Mouse (Mus musculus): Measurements from ENCODE around the gene Plekha7.

The Plekha7 gene

GRCm38 (mm10) chr7:116287959-116288358 lies 20.2 kb downstream of the Plekha7 start:
- DNase-seq: no peak

DNA sequence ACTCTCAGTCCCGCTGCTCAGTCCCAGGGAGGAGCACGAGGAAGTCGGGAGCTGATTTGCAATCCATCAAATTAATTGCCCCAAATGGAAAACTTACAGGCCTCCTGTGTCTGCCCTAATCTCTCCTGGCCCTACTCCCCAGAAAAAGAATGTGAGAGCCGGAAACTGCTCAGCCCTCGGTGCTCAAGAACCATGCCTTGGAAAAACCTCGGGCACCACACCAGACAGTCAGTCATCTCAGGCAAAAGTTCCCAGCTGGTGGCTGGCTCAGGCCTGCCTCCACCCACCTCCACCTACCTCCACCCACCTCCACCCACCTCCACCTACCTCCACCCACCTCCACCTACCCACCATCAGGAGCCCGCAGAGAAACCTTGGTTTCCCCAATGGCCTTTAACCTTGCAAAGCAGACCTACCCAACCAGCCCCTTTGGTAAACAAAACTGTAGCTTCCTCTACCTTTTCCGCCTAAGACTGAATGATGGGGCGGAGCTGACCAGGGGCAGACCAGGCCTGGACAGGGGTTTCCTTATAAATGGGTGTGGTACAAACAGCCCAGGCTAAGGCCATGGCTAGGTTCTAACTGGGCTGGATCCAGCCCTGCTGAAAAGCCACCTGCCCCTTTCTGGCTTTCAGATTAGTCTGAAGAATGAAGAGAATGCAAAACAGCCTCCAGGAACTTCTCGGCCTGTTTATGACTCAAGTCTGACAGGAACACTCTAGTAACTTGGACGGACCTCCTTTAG lies 21.4 kb downstream of the Plekha7 start:
- no peak for DNase-seq

GRCm38 (mm10) chr7:116286173-116286572 lies 22.0 kb downstream of the Plekha7 start:
- no peak for DNase-seq

DNA sequence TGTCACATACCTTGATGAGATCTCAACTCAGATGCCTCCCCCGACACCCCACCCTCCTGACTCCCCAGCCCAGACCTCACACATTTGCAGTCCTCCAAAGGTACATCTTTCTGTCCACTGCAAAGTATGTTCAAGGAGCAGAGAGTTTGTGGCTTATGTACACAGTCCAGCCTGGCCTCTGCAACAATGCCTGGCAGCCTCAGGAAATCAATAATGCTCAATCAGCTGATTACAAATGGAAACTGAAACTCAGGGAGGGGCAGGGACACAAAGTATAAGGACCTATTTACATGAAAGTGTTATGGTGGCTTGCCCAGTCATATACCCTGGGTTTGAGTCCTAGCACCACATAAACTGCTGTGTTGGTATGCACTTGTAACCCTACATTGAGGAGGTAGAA lies 23.0 kb downstream of the Plekha7 start:
- DNase-seq: no peak

DNA sequence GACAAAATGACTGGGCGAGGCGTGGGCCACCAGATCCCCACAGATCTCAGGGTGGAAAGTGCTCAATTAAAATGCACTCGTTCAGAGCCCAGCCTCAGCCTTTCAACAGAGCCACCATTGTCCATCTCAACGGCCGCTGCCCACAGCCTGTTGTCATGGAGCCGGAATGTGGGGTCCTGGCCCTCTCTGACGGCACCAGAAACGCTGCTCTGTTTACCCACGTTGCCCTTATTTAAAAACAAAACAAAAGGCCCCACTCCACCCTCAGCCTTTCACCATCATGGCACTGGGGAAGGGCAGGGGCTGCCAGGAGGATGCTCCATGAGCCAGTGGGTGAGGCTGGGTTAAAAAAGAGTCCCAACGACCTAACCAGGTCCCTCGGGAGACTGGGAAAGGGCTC lies 25.4 kb downstream of the Plekha7 start:
- no peak for DNase-seq

DNA sequence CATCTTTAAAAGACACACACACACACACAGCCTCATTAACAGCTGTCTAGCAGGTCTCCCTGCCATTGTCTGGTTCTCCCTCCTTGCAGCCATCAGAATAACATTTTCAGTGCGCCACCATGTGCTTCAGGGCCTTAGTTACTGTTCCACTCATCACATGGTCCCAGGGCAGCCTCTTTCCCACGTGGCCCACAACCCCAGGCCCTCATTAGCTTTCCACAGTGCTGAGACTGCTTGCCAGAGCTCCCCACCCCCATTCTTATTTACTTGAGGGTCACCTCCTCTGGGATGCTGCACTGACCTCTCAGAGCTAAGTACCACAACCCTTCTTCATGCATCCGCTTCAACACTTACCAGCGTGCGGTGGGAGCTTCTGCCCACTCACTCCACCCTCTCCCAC lies 28.1 kb downstream of the Plekha7 start:
- DNase-seq: no peak

- no peak for DNase-seq
Measured at GRCm38 (mm10) chr7:116278280-116278679, 29.9 kb downstream of the Plekha7 start.

- DNase-seq: no peak
Measured at GRCm38 (mm10) chr7:116276315-116276714, 31.9 kb downstream of the Plekha7 start.

DNA sequence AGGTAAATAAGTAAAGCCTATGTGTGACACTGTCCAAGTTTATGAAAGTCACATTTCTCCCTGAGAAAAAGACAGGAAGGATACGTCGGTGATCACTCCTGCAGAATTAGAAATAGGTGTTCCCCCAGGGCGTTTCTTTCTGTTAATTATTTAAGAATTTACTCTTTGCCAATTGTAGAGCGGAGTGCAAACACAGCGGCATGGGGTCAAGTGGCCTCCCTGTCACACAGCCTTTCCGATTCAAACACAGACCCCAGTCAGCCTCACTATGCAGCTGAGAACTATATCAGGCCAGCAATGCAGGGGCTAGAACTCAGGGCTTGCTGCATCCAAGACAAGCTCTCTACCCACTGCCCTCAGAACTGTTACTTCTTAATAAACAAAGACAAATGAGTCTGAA lies 35.1 kb downstream of the Plekha7 start:
- DNase-seq: no peak

DNA sequence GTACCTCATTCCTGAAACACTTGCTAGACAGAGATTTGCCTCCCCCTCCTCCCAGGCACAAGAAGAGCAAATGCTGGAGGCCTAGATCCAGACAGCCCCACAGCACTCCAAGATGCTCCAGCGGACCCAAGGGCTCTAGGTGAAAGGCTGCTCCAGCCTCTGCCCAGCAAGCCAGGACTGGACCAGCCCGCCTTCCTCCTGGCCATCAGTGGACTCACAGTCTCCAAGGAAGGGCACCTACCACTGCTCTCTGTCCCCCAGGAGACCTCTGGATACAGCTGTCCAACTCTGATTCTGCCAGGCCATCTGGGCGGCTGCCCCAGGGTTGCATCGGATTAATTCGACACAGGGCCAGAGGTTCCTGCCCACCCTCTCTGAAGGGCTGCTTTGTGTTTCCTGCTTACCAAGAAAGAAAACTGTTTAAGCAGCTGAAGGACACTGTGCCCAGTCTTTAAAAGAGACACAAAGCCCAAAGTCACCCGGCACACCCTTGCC lies 38.6 kb downstream of the Plekha7 start:
- DNase-seq: no peak

- DNase-seq: no peak
Measured at GRCm38 (mm10) chr7:116268113-116268926, 39.9 kb downstream of the Plekha7 start.

GRCm38 (mm10) chr7:116263281-116263680 lies 44.9 kb downstream of the Plekha7 start:
- DNase-seq: no peak

- no peak for DNase-seq
Measured at GRCm38 (mm10) chr7:116262508-116262907, 45.7 kb downstream of the Plekha7 start.

DNA sequence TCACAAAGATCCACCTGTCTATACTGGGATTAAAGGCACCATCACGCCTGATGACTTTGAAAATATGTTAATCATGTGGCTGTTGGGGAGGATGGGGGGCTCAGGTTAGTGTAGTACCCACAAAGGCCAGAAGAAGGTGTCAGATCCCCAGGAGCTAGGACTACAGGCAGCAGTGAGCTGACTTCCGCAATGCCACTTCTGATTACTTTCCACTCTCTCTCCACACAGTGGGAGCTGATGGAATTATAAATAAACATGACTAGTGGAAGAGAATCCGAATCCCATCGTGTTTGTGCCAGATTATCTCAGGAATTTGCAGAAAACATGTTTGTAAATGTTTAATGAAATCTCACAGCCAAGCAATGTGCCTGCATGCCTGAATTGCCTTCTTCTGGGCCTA lies 46.1 kb downstream of the Plekha7 start:
- DNase-seq: no peak

- DNase-seq: no peak
Measured at GRCm38 (mm10) chr7:116260826-116261615, 47.2 kb downstream of the Plekha7 start.

DNA sequence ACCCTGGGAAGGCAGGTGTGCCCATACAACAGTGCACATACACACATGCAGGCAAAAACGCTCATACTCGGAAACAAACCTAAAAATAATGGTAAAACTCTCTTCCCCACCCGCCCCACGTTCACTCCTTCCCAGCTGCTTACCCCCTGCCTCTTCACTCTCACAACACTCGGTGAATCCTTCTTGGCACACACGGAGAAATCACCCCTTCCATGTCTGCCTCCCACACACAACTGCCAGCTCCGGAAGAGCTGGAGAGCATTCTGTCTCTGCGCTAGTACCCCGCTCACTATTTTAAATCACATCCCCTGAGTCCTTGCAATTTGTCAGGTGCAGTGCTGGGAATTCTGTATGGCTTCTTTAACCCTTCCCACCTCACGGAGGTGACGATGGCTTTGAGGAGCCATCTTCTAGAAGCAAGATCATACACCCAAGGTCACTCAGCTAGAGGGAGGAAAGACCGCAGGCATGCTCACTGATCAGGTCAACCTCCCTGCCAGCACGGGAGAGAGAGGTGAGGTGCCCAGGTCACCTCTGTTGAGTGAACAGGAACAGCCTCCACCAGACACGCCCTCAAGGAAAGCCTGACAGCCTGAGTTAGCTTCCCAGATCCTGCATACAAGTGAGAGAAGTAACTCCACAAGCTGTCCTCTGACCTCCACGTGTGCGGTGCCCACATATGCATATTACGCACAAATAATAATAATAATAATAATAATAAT lies 49.6 kb downstream of the Plekha7 start:
- DNase-seq: peak; percentile 47

DNA sequence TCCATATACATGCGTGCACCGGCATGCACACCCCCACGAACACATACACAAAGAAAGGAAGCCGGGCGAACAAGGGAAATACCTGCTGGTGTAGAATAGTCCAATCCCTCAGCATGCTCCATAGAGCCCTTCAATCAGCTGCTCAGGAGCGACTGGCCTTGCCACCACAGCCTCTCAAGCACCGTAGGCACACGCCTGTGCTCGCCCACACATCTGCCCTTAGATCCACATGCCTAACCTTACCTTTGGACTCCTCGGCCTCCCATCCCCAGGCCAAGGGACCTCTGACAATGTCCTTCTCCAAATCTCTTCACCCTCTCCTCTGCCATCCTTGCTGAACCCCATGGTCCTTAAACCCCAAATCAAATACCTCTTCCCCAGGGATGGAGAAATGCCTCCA lies 50.2 kb downstream of the Plekha7 start:
- DNase-seq: no peak

- DNase-seq: no peak
Measured at GRCm38 (mm10) chr7:116255664-116256063, 52.5 kb downstream of the Plekha7 start.

DNA sequence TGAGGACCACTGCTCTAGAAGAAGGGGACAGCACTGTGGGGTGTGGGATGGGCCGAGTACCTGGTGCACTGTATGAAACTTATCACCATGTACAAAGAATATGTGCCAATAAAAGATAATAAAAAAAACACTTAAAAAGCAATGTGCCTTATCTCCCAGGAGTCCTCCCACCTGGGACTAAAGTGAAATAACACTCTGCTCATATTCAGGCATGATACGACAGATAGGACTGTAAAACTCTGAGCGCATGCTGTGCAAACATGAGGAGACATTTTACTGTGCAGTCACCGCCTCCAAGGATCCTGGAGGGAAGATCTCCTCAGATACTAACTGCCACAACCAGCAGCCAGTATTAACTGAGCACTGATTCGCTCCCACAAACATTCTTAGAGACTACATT lies 53.5 kb downstream of the Plekha7 start:
- no peak for DNase-seq

DNA sequence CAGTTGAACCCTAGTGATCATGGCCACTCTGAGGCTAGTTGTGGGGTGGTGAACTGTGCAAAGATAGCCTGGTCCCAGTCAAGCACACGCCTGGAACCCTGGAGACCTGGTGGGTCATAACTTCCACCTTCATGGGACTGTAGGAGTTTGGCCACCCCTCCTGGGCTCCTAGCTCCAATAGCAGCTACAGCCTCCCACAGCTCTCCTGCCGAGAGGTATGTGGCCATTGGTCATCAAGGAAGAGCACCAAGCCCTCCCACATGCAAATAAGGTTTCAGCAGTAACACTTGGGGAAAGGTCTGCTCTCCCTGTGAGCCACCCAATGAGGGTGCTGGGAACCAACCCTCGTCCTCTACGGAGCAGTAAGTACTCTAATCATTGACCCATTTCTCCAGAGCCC lies 55.7 kb downstream of the Plekha7 start:
- no peak for DNase-seq

DNA sequence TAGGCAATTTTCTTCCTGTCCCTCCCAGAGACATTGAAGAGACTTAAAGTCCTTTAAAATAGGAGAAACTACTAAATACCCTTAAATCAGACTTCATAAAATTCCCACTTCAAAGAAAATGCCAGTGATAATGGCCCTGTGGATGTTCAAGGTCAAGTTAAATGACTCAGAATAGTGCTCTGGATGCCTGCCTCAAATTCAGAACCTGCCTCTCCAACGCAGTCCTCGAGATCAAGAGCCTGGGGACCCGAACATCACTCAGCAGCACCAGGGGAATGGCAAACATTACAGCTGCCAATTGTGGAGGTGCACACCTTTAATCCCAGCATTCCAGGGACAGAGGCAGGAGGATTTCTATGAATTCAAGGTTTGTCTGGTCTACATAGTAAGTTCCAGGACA lies 56.7 kb downstream of the Plekha7 start:
- no peak for DNase-seq

- DNase-seq: no peak
Measured at GRCm38 (mm10) chr7:116248536-116248935, 59.6 kb downstream of the Plekha7 start.

DNA sequence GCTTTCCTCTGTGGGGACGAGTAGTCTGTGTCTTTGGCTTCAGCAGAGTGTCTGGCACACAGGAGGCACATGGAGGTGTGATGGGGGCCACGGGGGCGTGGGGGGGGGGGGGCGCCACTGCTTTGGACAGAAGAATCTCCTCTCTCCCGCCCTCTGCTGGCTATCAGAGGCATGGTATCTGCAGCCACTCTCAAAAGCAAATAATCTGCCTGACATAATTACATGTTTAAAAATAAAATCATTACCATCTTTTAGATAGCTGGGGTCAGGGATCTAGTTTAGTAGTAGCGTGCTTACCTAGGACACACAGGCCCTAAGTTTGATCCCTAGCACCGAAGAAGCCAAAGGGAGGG lies 60.8 kb downstream of the Plekha7 start:
- DNase-seq: peak; percentile 30

Measured in right cerebral cortex, postnatal 14 days (tissue).